Mouse (Mus musculus) neural tube, embryonic 12.5 days (tissue): Measurements from ENCODE around the gene Sectm1b. TPM values are rescaled to one million over a fixed set of nuclear protein-coding genes. Genes with fewer than 3 reads are reported as not detected.
"Not testable (repeated sequence)": the region's sequence is repeated elsewhere in the genome, so short reads cannot be mapped to it uniquely, and the experiment has no call there.

ENCODE experiments used
- ATAC-seq: fragments of 200-750 bp; cut with Nextera tagmentation; 2 replicates; pipeline ENCODE4 v1.8.0; 2017; ENCODE audit warnings: low read depth, mild to moderate bottlenecking, moderate TSS enrichment, moderate library complexity; ENCODE audit not compliant: low FRiP score
- H3K27ac ChIP-seq: fragments of 300-500 bp; sonication (generic); 2 replicates; pipeline ENCODE4 v1.5.1; 2016
- H3K27me3 ChIP-seq: fragments of 300-500 bp; sonication (generic); replicated peaks from 2 replicates; pipeline ENCODE4 v1.6.1; 2016; ENCODE audit warnings: mild to moderate bottlenecking
- H3K36me3 ChIP-seq: fragments of 300-500 bp; sonication (generic); 2 replicates; pipeline ENCODE4 v1.6.1; 2016; ENCODE audit warnings: mild to moderate bottlenecking
- H3K4me1 ChIP-seq: fragments of 300-500 bp; sonication (generic); 2 replicates; pipeline ENCODE4 v1.6.1; 2016
- H3K4me2 ChIP-seq: fragments of 300-500 bp; sonication (generic); replicated peaks from 2 replicates; pipeline ENCODE4 v1.6.1; 2016; ENCODE audit warnings: mild to moderate bottlenecking
- H3K4me3 ChIP-seq: fragments of 300-500 bp; sonication (generic); 2 replicates; pipeline ENCODE4 v1.5.1; 2016
- H3K9ac ChIP-seq: fragments of 300-500 bp; sonication (generic); 2 replicates; pipeline ENCODE4 v1.6.1; 2016; ENCODE audit warnings: mild to moderate bottlenecking
- H3K9me3 ChIP-seq: fragments of 300-500 bp; sonication (generic); 2 replicates; pipeline ENCODE4 v1.6.1; 2016; ENCODE audit warnings: mild to moderate bottlenecking
- WGBS: fragments of 180-500 bp; shearing (Covaris S2); methylation state at CpG from one replicate; pipeline ENCODE4 v1.1.7; 2016; 5-methylcytosine and 5-hydroxymethylcytosine counted together
- polyA plus RNA-seq: library from polyadenylated mRNA; unstranded; fragments of >200 nt; fragmentation: Nextera tagmentation; extraction: Ambion mirVana; gene quantifications from 2 replicates; pipeline ENCODE4 v1.2.1, GENCODE M21; 2016

Gene Sectm1b
- polyA plus RNA-seq, 1 experiment from 2014 or later, result not detected

GRCm38 (mm10) chr11:121061615-121062014 lies 1.8 kb downstream of the Sectm1b start:
- 84% methylated on average over 8 of the region's 8 CpGs for WGBS
- Histone ChIP-seq H3K27me3 (no peaks in the 10 kb centered on the region), H3K9me3 (no peaks in the 10 kb centered on the region), H3K9ac (no peak overlapping the region), H3K4me1 (no peaks in the 10 kb centered on the region), H3K36me3 (no peaks in the 10 kb centered on the region), H3K4me2 (no peak overlapping the region), H3K4me3 (no peak overlapping the region), H3K27ac (no peak overlapping the region)
- no peak for ATAC-seq

GRCm38 (mm10) chr11:121060401-121061067 lies 2.8 kb downstream of the Sectm1b start:
- H3K4me3 ChIP-seq, result not testable (repeated sequence)

GRCm38 (mm10) chr11:121059471-121059870 lies 3.9 kb downstream of the Sectm1b start:
- ATAC-seq, result no peak
- H3K36me3 ChIP-seq, result no peaks in the 10 kb centered on the region
- no peak overlapping the region for H3K4me2 ChIP-seq
- H3K27ac ChIP-seq, result no peak overlapping the region
- no peaks in the 10 kb centered on the region for H3K9me3 ChIP-seq
- 94% methylated on average over 4 of the region's 4 CpGs for WGBS
- H3K4me1 ChIP-seq, result no peaks in the 10 kb centered on the region
- no peak overlapping the region for H3K4me3 ChIP-seq
- H3K27me3 ChIP-seq, result no peaks in the 10 kb centered on the region
- no peak overlapping the region for H3K9ac ChIP-seq

More at GRCm38 (mm10) chr11:121060401-121061067, 2.8 kb downstream of the Sectm1b start:
- not testable (repeated sequence) for H3K4me1 ChIP-seq, H3K4me2 ChIP-seq, H3K36me3 ChIP-seq, ATAC-seq, H3K27me3 ChIP-seq, H3K27ac ChIP-seq, H3K9me3 ChIP-seq, H3K9ac ChIP-seq
- WGBS, result 96% methylated on average over 6 of the region's 6 CpGs

GRCm38 (mm10) chr11:121058956-121059355 lies 4.4 kb downstream of the Sectm1b start:
- Histone ChIP-seq H3K4me2 (no peak overlapping the region), H3K27me3 (no peaks in the 10 kb centered on the region), H3K36me3 (no peaks in the 10 kb centered on the region), H3K9ac (no peak overlapping the region), H3K9me3 (no peaks in the 10 kb centered on the region), H3K4me3 (no peak overlapping the region), H3K4me1 (no peaks in the 10 kb centered on the region), H3K27ac (no peak overlapping the region)
- WGBS, result 90% methylated on average over 4 of the region's 4 CpGs
- ATAC-seq, result no peak

- Histone ChIP-seq H3K9me3 (no peaks in the 10 kb centered on the region), H3K27me3 (no peaks in the 10 kb centered on the region), H3K4me1 (no peaks in the 10 kb centered on the region), H3K9ac (no peak overlapping the region), H3K4me2 (no peak overlapping the region), H3K4me3 (no peak overlapping the region), H3K27ac (no peak overlapping the region), H3K36me3 (no peaks in the 10 kb centered on the region)
- 82% methylated on average over 5 of the region's 5 CpGs for WGBS
- no peak for ATAC-seq
These were observed 5.2 kb downstream of the Sectm1b start for GRCm38 (mm10) chr11:121058122-121058521.

GRCm38 (mm10) chr11:121056536-121057236 lies 6.7 kb downstream of the Sectm1b start:
- Histone ChIP-seq H3K4me3 (no peak overlapping the region), H3K9me3 (no peaks in the 10 kb centered on the region), H3K36me3 (no peaks in the 10 kb centered on the region), H3K9ac (no peak overlapping the region), H3K4me2 (no peak overlapping the region), H3K4me1 (no peaks in the 10 kb centered on the region), H3K27me3 (no peaks in the 10 kb centered on the region), H3K27ac (no peak overlapping the region)
- WGBS, result 74% methylated on average over 7 of the region's 7 CpGs
- ATAC-seq, result no peak

- Histone ChIP-seq H3K27ac (no peak overlapping the region), H3K4me1 (no peaks in the 10 kb centered on the region), H3K9me3 (no peaks in the 10 kb centered on the region), H3K4me2 (no peak overlapping the region), H3K27me3 (no peaks in the 10 kb centered on the region), H3K4me3 (no peak overlapping the region), H3K9ac (no peak overlapping the region), H3K36me3 (no peaks in the 10 kb centered on the region)
- ATAC-seq, result 0 out of 2 replicates have a peak, but pooled peaks have one; percentile 21
- WGBS, result 11% methylated on average over 8 of the region's 8 CpGs
These were observed 9.8 kb downstream of the Sectm1b start for GRCm38 (mm10) chr11:121053536-121053935.

- H3K9ac ChIP-seq, result no peak overlapping the region
These were observed 11.0 kb downstream of the Sectm1b start for GRCm38 (mm10) chr11:121052387-121052786.

GRCm38 (mm10) chr11:121051793-121052192 lies 11.6 kb downstream of the Sectm1b start:
- 64% methylated on average over 1 of the region's 1 CpGs for WGBS
- ATAC-seq, result no peak
- Histone ChIP-seq H3K4me1 (no peaks in the 10 kb centered on the region), H3K9ac (no peak overlapping the region), H3K36me3 (no peaks in the 10 kb centered on the region), H3K27ac (no peak overlapping the region), H3K27me3 (no peaks in the 10 kb centered on the region), H3K4me3 (no peak overlapping the region), H3K9me3 (no peaks in the 10 kb centered on the region), H3K4me2 (no peak overlapping the region)

More at GRCm38 (mm10) chr11:121052387-121052786, 11.0 kb downstream of the Sectm1b start:
- Histone ChIP-seq H3K4me1 (no peaks in the 10 kb centered on the region), H3K27ac (no peak overlapping the region), H3K36me3 (no peaks in the 10 kb centered on the region), H3K9me3 (no peaks in the 10 kb centered on the region), H3K4me3 (no peak overlapping the region), H3K4me2 (no peak overlapping the region), H3K27me3 (no peaks in the 10 kb centered on the region)
- 78% methylated on average over 4 of the region's 4 CpGs for WGBS
- ATAC-seq, result no peak

GRCm38 (mm10) chr11:121049840-121050239 lies 13.5 kb downstream of the Sectm1b start:
- WGBS, result 71% methylated on average over 1 of the region's 1 CpGs
- ATAC-seq, result no peak
- no peak overlapping the region for H3K4me2 ChIP-seq
- H3K4me1 ChIP-seq, result no peaks in the 10 kb centered on the region
- no peaks in the 10 kb centered on the region for H3K9me3 ChIP-seq
- H3K4me3 ChIP-seq, result no peak overlapping the region
- no peak overlapping the region for H3K9ac ChIP-seq
- no peaks in the 10 kb centered on the region for H3K36me3 ChIP-seq
- no peak overlapping the region for H3K27ac ChIP-seq
- no peaks in the 10 kb centered on the region for H3K27me3 ChIP-seq

- Histone ChIP-seq H3K4me2 (no peak overlapping the region), H3K27me3 (no peaks in the 10 kb centered on the region), H3K9me3 (no peaks in the 10 kb centered on the region), H3K4me3 (no peak overlapping the region), H3K9ac (no peak overlapping the region), H3K4me1 (no peaks in the 10 kb centered on the region), H3K36me3 (no peaks in the 10 kb centered on the region), H3K27ac (no peak overlapping the region)
- no peak for ATAC-seq
- 69% methylated on average over 2 of the region's 2 CpGs for WGBS
These were observed 15.5 kb downstream of the Sectm1b start for GRCm38 (mm10) chr11:121047826-121048399.

GRCm38 (mm10) chr11:121045286-121045685 lies 18.1 kb downstream of the Sectm1b start:
- Histone ChIP-seq H3K4me2 (no peak overlapping the region), H3K4me3 (no peak overlapping the region), H3K27me3 (no peaks in the 10 kb centered on the region), H3K4me1 (no peaks in the 10 kb centered on the region), H3K27ac (no peak overlapping the region), H3K36me3 (no peaks in the 10 kb centered on the region), H3K9me3 (no peaks in the 10 kb centered on the region), H3K9ac (no peak overlapping the region)
- no peak for ATAC-seq
- WGBS, result 51% methylated on average over 1 of the region's 1 CpGs
